Mouse (Mus musculus) small intestine, adult 2 months (tissue): ENCODE measurements around the gene Edn3.

Source experiments
- CTCF ChIP-seq: fragments of 200-500 bp; IDR thresholded peaks from 2 replicates; pipeline ENCODE4 v1.5.1; 2012; ENCODE audit warnings: low read depth, mild to moderate bottlenecking, control low read depth, inconsistent platforms, low read length, moderate library complexity, mixed read lengths; ENCODE audit not compliant: insufficient replicate concordance, insufficient read length; ENCODE audit errors: extremely low read depth
- POLR2A ChIP-seq: fragments of 200-500 bp; IDR thresholded peaks from 2 replicates; pipeline ENCODE4 v1.6.1; 2012; ENCODE audit warnings: low read depth, mild to moderate bottlenecking, control low read depth, inconsistent platforms, low read length, moderate library complexity

DNA sequence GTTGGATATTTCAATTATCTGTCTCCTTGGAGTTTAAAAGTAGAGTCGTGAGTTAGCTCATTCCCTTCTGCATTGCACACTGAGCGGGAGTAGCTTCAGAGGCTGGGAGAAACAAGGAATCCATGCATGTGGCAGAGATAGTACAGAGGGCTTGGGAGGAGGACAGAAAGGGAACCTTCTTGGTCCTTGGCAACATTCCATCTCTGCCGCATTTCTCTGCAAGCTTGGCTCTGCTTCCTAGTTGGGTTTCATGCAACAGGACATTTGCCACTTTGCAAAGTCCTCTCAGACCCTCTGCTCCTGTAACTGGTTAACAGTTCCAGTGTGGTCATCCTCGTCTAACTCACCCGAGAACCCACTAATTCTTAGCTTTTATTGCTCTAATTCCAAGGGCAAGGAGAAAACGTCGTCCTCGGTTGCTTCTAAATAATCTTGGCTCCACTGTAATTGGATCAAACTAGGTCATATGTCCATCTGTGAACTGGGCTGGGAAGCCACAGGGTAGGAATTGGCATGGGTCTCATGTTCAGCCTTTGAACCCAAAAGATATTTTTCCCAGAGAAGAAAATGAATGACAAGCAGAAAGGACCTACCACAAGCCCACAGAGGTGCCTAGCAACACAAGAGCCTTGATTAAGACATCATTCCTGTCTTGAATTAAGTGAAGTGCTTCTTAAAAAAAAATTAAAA lies 32.2 kb downstream of the Edn3 start:
- no peak for TF ChIP-seq CTCF
- no peak for TF ChIP-seq POLR2A
